Mouse (Mus musculus): Measurements from ENCODE around the gene E2f6.

The E2f6 gene

DNA sequence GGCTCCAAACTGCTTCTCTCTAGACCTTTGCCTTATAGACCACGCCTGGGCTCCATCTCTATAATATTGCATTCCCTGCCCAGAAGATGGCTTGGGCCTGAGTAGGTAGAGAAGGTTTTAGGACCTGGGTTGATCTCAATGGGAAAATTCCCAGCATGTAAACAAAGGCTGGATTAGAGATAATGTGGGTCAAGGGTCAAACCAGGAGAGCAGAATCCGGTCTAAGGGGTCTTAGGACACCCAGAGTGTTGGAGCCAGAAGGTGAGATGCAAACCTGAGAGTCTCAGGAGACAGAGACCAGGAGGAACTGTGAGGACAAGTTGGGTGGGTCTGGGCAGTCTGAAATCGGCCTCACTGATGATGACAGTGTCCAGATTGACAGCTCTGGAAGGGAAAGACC lies 65.9 kb downstream of the E2f6 start:
- DNase-seq: no peak

- DNase-seq: no peak
Observed at GRCm38 (mm10) chr12:16877141-16877540, 66.4 kb downstream of the E2f6 start.

- DNase-seq: no peak
Observed at GRCm38 (mm10) chr12:16877679-16878078, 66.9 kb downstream of the E2f6 start.

- no peak for DNase-seq
Observed at GRCm38 (mm10) chr12:16879369-16879768, 68.6 kb downstream of the E2f6 start.

DNA sequence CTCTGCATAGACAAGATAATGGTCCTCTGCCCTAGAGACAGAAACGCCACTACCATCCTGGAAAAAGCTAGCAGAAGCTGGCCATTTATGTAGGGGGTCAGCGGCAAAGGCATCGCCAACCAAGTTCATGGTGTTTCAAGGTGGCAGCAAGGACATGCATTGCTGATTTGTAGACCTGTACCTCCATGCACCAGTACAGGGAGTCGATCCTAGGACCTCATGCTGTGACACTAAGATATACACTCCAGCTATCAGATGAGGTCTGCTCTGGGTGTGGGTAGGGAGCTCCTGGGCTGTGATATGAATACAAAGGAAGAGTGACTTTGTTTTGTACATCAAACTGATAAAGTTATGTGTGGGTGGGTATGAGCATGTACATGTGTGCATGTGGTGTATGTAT lies 69.3 kb downstream of the E2f6 start:
- no peak for DNase-seq

GRCm38 (mm10) chr12:16882442-16882841 lies 71.7 kb downstream of the E2f6 start:
- DNase-seq: no peak

GRCm38 (mm10) chr12:16883111-16883510 lies 72.3 kb downstream of the E2f6 start:
- DNase-seq: no peak

- no peak for DNase-seq
Observed at GRCm38 (mm10) chr12:16884534-16884933, 73.8 kb downstream of the E2f6 start.

- DNase-seq: no peak
Observed at GRCm38 (mm10) chr12:16886354-16886753, 75.6 kb downstream of the E2f6 start.
